Mouse (Mus musculus) ES-E14 (cell line): ENCODE measurements around the gene Ikzf4.

Experiments used
- HCFC1 ChIP-seq: IDR thresholded peaks from 2 replicates; pipeline ENCODE4 v1.6.1; 2012; ENCODE audit warnings: low read length, inconsistent platforms, borderline replicate concordance; ENCODE audit not compliant: insufficient read depth
- MAFK ChIP-seq: IDR thresholded peaks from 2 replicates; pipeline ENCODE4 v1.6.1; 2014; ENCODE audit warnings: mild to moderate bottlenecking, low read depth, low read length, inconsistent platforms; ENCODE audit not compliant: insufficient read depth
- ZNF384 ChIP-seq: IDR thresholded peaks from 2 replicates; pipeline ENCODE4 v1.6.1; 2012; ENCODE audit warnings: low read depth, low read length, inconsistent platforms

DNA sequence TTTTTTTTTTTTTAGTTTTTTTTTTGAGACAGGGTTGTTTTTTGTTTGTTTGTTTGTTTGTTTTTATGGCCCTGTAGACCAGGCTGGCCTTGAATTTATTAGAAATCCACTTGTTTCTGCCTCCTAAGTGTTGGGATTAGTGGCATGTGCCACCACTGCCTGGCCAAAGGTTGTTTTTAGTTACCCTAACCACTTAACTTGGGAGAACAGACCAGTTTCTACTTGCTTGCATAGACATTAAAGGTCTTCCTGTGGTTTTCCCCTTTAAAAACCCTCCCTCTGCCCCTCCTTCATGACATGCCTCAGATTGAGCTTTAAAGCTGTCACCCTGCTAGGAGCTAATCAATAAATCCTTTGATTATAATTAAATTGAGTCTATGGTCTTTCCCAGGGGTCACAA, 25.6 kb downstream of the Ikzf4 start:
- TF ChIP-seq HCFC1: no peak
- no peak for TF ChIP-seq MAFK
- TF ChIP-seq ZNF384: no peak
